Mouse (Mus musculus) adrenal gland, adult 18-20 months (tissue): ENCODE results near the gene Calm4. TPM values are rescaled to one million over a fixed set of nuclear protein-coding genes. Genes with fewer than 3 reads are reported as not detected.
"Not testable (repeated sequence)": the region's sequence is repeated elsewhere in the genome, so short reads cannot be mapped to it uniquely, and the experiment has no call there.

Experiments
- DNase-seq, 2 experiments: peaks; one replicate each; pipeline ENCODE4 v3.0.0; 2021 to 2022; ENCODE audit warnings: low spot score in 2 of 2
- long read RNA-seq, 2 experiments: library from polyadenylated mRNA; stranded (forward); transcript quantifications; one replicate each; pipeline ENCODE4 v2.0.0; 2021
- total RNA-seq, 2 experiments: library from RNA; stranded (reverse); gene quantifications; 1 replicate in 1 of 2; 2 replicates in 1 of 2; pipeline ENCODE4 v1.2.3; 2021

Gene Calm4
- not detected for total RNA-seq
- long read RNA-seq, experiment 1, result 0 reads
- long read RNA-seq, experiment 2, result 0 reads

GRCm38 (mm10) chr13:3837312-3837807 lies at the start of gene Calm4:
Gene Calm4, plus strand, starts transcription at chr13:3837757.
- not testable (repeated sequence) for DNase-seq

GRCm38 (mm10) chr13:3788588-3788987 lies 49.0 kb upstream of the Calm4 start:
- no peak for DNase-seq

GRCm38 (mm10) chr13:3789531-3789930 lies 48.0 kb upstream of the Calm4 start:
- DNase-seq, result no peak

- no peak for DNase-seq
Measured at GRCm38 (mm10) chr13:3796649-3797048, 40.9 kb upstream of the Calm4 start.

GRCm38 (mm10) chr13:3798751-3799150 lies 38.8 kb upstream of the Calm4 start:
- no peak for DNase-seq

- no peak for DNase-seq
Measured at GRCm38 (mm10) chr13:3799386-3799785, 38.2 kb upstream of the Calm4 start.

GRCm38 (mm10) chr13:3804186-3804585 lies 33.4 kb upstream of the Calm4 start, which contains the start of gene Calml3:
Gene Calml3, minus strand, starts transcription at chr13:3804316.
- DNase-seq, result no peak

- DNase-seq, result no peak
Measured at GRCm38 (mm10) chr13:3805132-3805531, 32.4 kb upstream of the Calm4 start.

GRCm38 (mm10) chr13:3805638-3806037 lies 31.9 kb upstream of the Calm4 start:
- no peak for DNase-seq

GRCm38 (mm10) chr13:3807131-3807827 lies 30.3 kb upstream of the Calm4 start:
- no peak for DNase-seq

- no peak for DNase-seq
Measured at GRCm38 (mm10) chr13:3818012-3818739, 19.4 kb upstream of the Calm4 start.

GRCm38 (mm10) chr13:3818740-3819076 lies 18.8 kb upstream of the Calm4 start:
- DNase-seq, result no peak

- DNase-seq, result no peak
Measured at GRCm38 (mm10) chr13:3822105-3822504, 15.5 kb upstream of the Calm4 start.

GRCm38 (mm10) chr13:3825726-3826125 lies 11.8 kb upstream of the Calm4 start:
- no peak for DNase-seq

GRCm38 (mm10) chr13:3831546-3831945 lies 6.0 kb upstream of the Calm4 start:
- DNase-seq, result no peak

- DNase-seq, result no peak
Measured at GRCm38 (mm10) chr13:3831994-3832393, 5.6 kb upstream of the Calm4 start.

- no peak for DNase-seq
Measured at GRCm38 (mm10) chr13:3832450-3832849, 5.1 kb upstream of the Calm4 start.

GRCm38 (mm10) chr13:3833644-3834043 lies 3.9 kb upstream of the Calm4 start:
- DNase-seq, result not testable (repeated sequence)

- DNase-seq, result not testable (repeated sequence)
Measured at GRCm38 (mm10) chr13:3840662-3841061, 3.1 kb downstream of the Calm4 start.

GRCm38 (mm10) chr13:3850330-3850729 lies 12.8 kb downstream of the Calm4 start:
- DNase-seq, result no peak

- DNase-seq, result not testable (repeated sequence)
Measured at GRCm38 (mm10) chr13:3853648-3854333, 16.2 kb downstream of the Calm4 start, which contains the start of gene Calm5. Gene Calm5, plus strand, starts transcription at chr13:3854173.

GRCm38 (mm10) chr13:3854856-3855255 lies 17.3 kb downstream of the Calm4 start:
- no peak for DNase-seq
